Mouse (Mus musculus): Measurements from ENCODE around the gene Nav2. TPM values are rescaled to one million over a fixed set of nuclear protein-coding genes. Genes with fewer than 3 reads are reported as not detected.

Nav2 gene
- polyA plus RNA-seq, 1 experiment from 2014 or later = 7.5 TPM

DNA sequence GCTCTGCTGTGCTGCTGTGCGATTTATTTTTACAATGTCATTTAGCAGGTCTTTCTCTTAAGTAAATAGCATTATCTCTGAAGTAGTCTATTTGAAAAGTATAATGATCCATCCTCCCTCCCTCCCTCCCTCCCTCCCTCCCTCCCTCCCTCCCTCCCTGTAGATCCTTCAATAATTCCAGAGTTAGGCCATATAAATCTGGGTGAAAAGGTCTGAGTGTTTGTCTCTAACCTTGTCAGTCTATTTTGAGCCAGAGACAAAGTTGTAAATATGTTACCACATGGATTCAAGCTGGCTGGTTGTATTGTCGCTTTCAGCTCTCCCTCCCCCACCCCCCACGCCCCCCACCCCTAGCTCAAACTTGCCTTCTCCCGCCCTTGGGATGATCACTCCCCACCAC is 619.4 kb downstream of the Nav2 start:
- peaks cover 22% of the 10 kb centered on the region for H3K4me1 ChIP-seq (ENCODE audit: control insufficient read depth, insufficient read depth, low read length)
- no peaks in the 10 kb centered on the region for H3K36me3 ChIP-seq (ENCODE audit: control insufficient read depth, insufficient read depth, low read length)
- WGBS = 14% methylated on average over 4 of the region's 4 CpGs
- no peak overlapping the region; the same call in 1 of the 2 replicates for H3K27ac ChIP-seq (replicated peaks; ENCODE audit: low read depth, low read length)
- H3K9me3 ChIP-seq (ENCODE audit: control insufficient read depth, low read length) = no peaks in the 10 kb centered on the region
- H3K9ac ChIP-seq (ENCODE audit: low read length) = no peak overlapping the region
- no peak overlapping the region for H3K4me2 ChIP-seq (ENCODE audit: low read depth, severe bottlenecking)
- H3K4me3 ChIP-seq (ENCODE audit: low read depth, low read length) = no peak overlapping the region
- no peak for ATAC-seq (ENCODE audit: insufficient number of reproducible peaks, low FRiP score, low TSS enrichment, low read depth)
- no peaks in the 10 kb centered on the region for H3K27me3 ChIP-seq (ENCODE audit: control insufficient read depth, insufficient read depth, low read length)
- DNase-seq (ENCODE audit: low spot score) = no peak

DNA sequence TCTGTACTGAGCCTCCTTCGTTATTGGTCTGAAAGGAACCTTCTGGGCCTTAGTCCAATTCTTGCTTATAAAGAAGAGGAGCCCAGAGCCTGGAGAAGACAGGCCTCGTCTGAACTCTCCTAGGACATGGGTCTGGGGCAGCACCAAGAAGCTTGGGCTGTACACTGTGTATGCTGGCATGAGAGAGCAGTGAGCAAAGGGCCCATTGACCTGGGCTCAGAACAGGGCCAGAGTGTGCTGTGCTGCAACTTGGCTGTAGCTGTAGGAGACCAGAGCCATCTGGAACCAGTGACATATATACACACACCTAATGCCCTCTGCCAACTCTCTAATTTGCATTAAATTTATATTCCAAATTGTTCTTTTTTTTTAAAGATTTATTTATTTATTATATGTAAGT is 621.0 kb downstream of the Nav2 start:
- Histone ChIP-seq H3K4me3 (ENCODE audit: low read depth, low read length) (no peak overlapping the region), H3K4me2 (ENCODE audit: low read depth, severe bottlenecking) (no peak overlapping the region), H3K9ac (ENCODE audit: low read length) (no peak overlapping the region), H3K27me3 (ENCODE audit: control insufficient read depth, insufficient read depth, low read length) (no peaks in the 10 kb centered on the region), H3K36me3 (ENCODE audit: control insufficient read depth, insufficient read depth, low read length) (no peaks in the 10 kb centered on the region), H3K9me3 (ENCODE audit: control insufficient read depth, low read length) (no peaks in the 10 kb centered on the region), H3K27ac (replicated peaks; ENCODE audit: low read depth, low read length) (no peak overlapping the region), H3K4me1 (ENCODE audit: control insufficient read depth, insufficient read depth, low read length) (peaks cover 12% of the 10 kb centered on the region)
- ATAC-seq (ENCODE audit: insufficient number of reproducible peaks, low FRiP score, low TSS enrichment, low read depth) = no peak
- DNase-seq (ENCODE audit: low spot score) = no peak
- WGBS = 90% methylated on average over 2 of the region's 2 CpGs

DNA sequence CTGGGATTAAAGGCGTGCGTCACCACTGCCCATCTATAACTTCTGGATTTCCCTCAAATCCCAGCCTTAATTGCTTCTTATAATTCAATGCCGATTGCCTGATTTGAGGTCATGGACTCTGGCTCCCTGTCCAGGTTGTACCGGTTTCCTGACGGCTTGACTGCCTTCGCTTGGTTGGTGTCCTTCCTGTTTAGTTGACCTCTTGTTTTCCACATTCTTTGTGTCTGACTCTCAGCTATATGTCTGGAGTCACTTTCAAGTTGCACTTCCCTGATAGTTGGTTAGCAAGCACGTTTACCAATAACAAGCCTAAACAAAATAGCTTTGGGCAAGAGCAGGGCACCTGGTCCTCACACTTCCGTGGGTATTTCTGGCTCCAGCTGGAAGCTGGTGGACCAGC is 625.1 kb downstream of the Nav2 start:
- H3K9ac ChIP-seq (ENCODE audit: low read length) = no peak overlapping the region
- H3K27me3 ChIP-seq (ENCODE audit: control insufficient read depth, insufficient read depth, low read length) = no peaks in the 10 kb centered on the region
- H3K4me1 ChIP-seq (ENCODE audit: control insufficient read depth, insufficient read depth, low read length) = no peaks in the 10 kb centered on the region
- DNase-seq (ENCODE audit: low spot score) = no peak
- H3K27ac ChIP-seq (replicated peaks; ENCODE audit: low read depth, low read length) = no peak overlapping the region
- WGBS = 78% methylated on average over 8 of the region's 8 CpGs
- no peaks in the 10 kb centered on the region for H3K36me3 ChIP-seq (ENCODE audit: control insufficient read depth, insufficient read depth, low read length)
- ATAC-seq (ENCODE audit: insufficient number of reproducible peaks, low FRiP score, low TSS enrichment, low read depth) = no peak
- H3K9me3 ChIP-seq (ENCODE audit: control insufficient read depth, low read length) = no peaks in the 10 kb centered on the region
- no peak overlapping the region for H3K4me2 ChIP-seq (ENCODE audit: low read depth, severe bottlenecking)
- H3K4me3 ChIP-seq (ENCODE audit: low read depth, low read length) = no peak overlapping the region

DNA sequence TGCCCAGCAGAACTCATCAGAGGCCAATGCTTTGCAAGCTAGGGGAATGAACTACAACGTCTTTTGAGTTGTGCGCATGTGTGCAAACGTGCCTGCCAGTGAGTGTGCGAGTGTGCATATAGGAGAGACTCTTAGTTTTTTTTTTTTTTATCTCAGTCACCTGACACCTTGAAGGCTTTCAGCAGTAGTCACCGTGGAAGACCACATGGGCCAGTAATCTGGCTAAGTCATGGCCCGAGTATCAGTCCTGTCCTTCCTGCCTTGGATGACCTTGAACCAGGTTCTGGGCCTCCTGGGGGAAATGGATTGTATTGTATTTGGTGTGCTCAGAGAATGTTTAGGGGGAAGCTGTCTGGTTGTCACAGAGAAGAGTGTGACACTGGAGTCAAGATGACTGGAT is 625.7 kb downstream of the Nav2 start:
- no peak overlapping the region for H3K4me3 ChIP-seq (ENCODE audit: low read depth, low read length)
- ATAC-seq (ENCODE audit: insufficient number of reproducible peaks, low FRiP score, low TSS enrichment, low read depth) (no peak), DNase-seq (ENCODE audit: low spot score) (no peak)
- no peak overlapping the region for H3K9ac ChIP-seq (ENCODE audit: low read length)
- H3K27ac ChIP-seq (replicated peaks; ENCODE audit: low read depth, low read length) = no peak overlapping the region
- H3K9me3 ChIP-seq (ENCODE audit: control insufficient read depth, low read length) = no peaks in the 10 kb centered on the region
- no peaks in the 10 kb centered on the region for H3K4me1 ChIP-seq (ENCODE audit: control insufficient read depth, insufficient read depth, low read length)
- no peaks in the 10 kb centered on the region for H3K27me3 ChIP-seq (ENCODE audit: control insufficient read depth, insufficient read depth, low read length)
- H3K36me3 ChIP-seq (ENCODE audit: control insufficient read depth, insufficient read depth, low read length) = no peaks in the 10 kb centered on the region
- 80% methylated on average over 6 of the region's 6 CpGs for WGBS
- no peak overlapping the region for H3K4me2 ChIP-seq (ENCODE audit: low read depth, severe bottlenecking)

DNA sequence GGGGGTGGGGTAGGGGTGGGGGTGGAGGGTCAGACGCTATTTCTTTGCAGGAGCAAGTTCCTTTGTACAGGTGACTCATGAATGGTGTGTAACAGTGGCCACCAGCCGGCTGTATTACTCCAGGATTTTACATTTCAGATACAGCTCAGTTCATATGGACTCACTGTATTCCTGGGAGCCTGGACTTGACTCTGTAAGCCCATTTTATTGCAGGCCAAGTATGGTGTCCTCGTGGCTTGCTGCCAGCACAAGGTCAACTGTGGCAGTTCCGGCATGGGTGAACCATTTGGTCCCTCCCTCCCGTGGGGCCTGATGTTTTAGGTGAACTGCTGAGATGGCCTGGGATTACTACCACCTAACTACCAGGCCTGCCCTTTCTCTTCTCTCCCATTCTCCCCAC is 629.8 kb downstream of the Nav2 start:
- H3K9me3 ChIP-seq (ENCODE audit: control insufficient read depth, low read length) = no peaks in the 10 kb centered on the region
- WGBS = 76% methylated on average over 5 of the region's 5 CpGs
- H3K4me3 ChIP-seq (ENCODE audit: low read depth, low read length) = no peak overlapping the region
- ATAC-seq (ENCODE audit: insufficient number of reproducible peaks, low FRiP score, low TSS enrichment, low read depth) (no peak), DNase-seq (ENCODE audit: low spot score) (no peak)
- no peaks in the 10 kb centered on the region for H3K36me3 ChIP-seq (ENCODE audit: control insufficient read depth, insufficient read depth, low read length)
- H3K27me3 ChIP-seq (ENCODE audit: control insufficient read depth, insufficient read depth, low read length) = no peaks in the 10 kb centered on the region
- H3K4me1 ChIP-seq (ENCODE audit: control insufficient read depth, insufficient read depth, low read length) = no peaks in the 10 kb centered on the region
- H3K27ac ChIP-seq (replicated peaks; ENCODE audit: low read depth, low read length) = no peak overlapping the region
- no peak overlapping the region for H3K4me2 ChIP-seq (ENCODE audit: low read depth, severe bottlenecking)
- H3K9ac ChIP-seq (ENCODE audit: low read length) = no peak overlapping the region

DNA sequence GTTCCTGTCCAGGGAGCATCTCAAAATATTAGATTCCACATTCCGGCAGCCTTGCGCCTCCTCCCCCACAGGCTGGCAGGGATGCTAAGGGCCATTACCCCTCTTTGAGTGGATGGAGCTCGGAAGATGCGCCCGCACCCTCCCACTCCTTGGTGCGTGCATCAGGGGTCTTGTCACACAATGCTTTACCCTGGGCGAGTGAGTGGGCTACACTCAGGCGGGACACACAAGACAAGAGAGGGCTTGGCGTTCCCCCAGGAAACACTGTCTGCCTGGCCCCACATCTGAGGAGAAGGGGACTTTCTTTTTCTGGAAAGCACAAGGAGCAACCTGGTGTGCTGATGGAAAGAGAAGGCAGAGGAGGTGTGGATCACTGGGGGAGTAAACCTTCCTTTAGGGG is 631.7 kb downstream of the Nav2 start:
- no peak overlapping the region for H3K4me2 ChIP-seq (ENCODE audit: low read depth, severe bottlenecking)
- H3K4me1 ChIP-seq (ENCODE audit: control insufficient read depth, insufficient read depth, low read length) = 0 out of 2 replicates have a peak, but pooled peaks cover 4% of the 10 kb centered on the region
- no peak overlapping the region for H3K9ac ChIP-seq (ENCODE audit: low read length)
- DNase-seq (ENCODE audit: low spot score) (no peak), ATAC-seq (ENCODE audit: insufficient number of reproducible peaks, low FRiP score, low TSS enrichment, low read depth) (no peak)
- no peaks in the 10 kb centered on the region for H3K27me3 ChIP-seq (ENCODE audit: control insufficient read depth, insufficient read depth, low read length)
- no peaks in the 10 kb centered on the region for H3K36me3 ChIP-seq (ENCODE audit: control insufficient read depth, insufficient read depth, low read length)
- no peak overlapping the region for H3K4me3 ChIP-seq (ENCODE audit: low read depth, low read length)
- no peaks in the 10 kb centered on the region for H3K9me3 ChIP-seq (ENCODE audit: control insufficient read depth, low read length)
- H3K27ac ChIP-seq (replicated peaks; ENCODE audit: low read depth, low read length) = no peak overlapping the region
- 89% methylated on average over 9 of the region's 9 CpGs for WGBS

DNA sequence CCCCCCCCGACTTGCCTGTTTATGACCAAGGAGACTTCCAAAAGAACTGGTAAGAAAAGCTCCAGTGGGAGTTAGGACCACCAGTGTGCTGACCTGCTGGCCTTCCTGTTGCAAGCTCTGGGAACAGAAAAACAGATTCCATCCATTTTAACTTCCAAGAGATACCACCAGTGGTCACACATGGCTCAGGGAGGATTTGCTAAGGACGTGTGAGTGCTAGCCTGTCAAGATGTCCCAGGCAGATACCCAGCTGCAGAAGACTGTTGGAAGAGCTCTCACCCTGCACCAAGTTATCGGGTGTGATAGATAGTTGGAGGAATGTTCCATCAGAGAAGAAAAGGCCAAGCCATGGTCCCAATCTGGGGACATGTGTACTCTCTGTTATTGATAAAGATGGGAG is 633.6 kb downstream of the Nav2 start:
- Histone ChIP-seq H3K27ac (replicated peaks; ENCODE audit: low read depth, low read length) (no peak overlapping the region), H3K27me3 (ENCODE audit: control insufficient read depth, insufficient read depth, low read length) (no peaks in the 10 kb centered on the region), H3K9me3 (ENCODE audit: control insufficient read depth, low read length) (no peaks in the 10 kb centered on the region), H3K4me1 (ENCODE audit: control insufficient read depth, insufficient read depth, low read length) (0 out of 2 replicates have a peak, but pooled peaks cover 4% of the 10 kb centered on the region), H3K4me3 (ENCODE audit: low read depth, low read length) (no peak overlapping the region), H3K36me3 (ENCODE audit: control insufficient read depth, insufficient read depth, low read length) (no peaks in the 10 kb centered on the region), H3K9ac (ENCODE audit: low read length) (no peak overlapping the region), H3K4me2 (ENCODE audit: low read depth, severe bottlenecking) (no peak overlapping the region)
- no peak for ATAC-seq (ENCODE audit: insufficient number of reproducible peaks, low FRiP score, low TSS enrichment, low read depth)
- 78% methylated on average over 3 of the region's 3 CpGs for WGBS
- no peak for DNase-seq (ENCODE audit: low spot score)

DNA sequence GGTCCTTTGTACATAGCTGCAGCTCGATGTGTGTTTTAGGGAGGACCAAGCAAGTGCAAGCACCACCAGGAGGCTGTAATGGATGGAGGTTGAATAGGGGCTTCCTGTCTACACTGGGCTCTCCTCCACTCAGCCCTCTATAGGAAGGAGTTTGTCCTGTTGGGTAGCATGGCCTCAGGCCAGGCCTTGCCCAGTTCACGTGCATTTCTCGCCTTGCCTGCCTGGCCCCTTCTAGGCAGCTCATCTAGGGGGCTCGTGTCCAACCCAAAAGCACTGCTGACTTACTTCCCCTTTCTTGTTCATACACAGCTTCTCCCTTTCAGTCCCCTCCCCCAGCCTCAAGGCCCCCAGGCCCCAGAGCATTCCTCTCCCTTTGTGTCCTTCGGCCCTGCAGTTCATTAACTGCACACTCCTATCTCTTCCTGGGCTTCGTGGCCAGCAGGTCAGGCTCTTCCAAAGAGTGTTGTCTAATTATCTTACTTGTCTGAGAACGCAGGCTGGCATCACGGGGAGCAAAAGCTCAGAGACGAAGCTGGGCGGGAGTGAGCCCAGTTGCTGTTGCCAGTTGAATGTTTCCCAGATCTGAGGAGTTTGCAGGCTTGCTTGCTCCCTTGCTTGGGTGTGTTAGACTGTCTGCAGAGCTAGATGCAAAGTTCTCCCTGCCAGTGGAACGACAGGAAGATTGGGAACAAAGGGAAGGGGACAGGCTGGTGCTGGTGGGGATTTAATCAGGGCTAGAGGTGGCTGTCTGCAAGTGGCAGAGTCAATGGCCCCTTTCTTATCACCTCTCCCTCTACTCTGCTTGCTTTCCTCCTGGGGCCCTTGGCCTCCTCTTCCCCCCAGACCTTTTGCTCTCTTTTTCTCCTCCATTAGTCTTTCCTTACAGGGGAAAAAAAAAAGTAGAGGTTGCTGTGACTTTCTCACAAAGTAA is 636.5 kb downstream of the Nav2 start:
- Histone ChIP-seq H3K4me3 (ENCODE audit: low read depth, low read length) (no peak overlapping the region), H3K9me3 (ENCODE audit: control insufficient read depth, low read length) (no peaks in the 10 kb centered on the region), H3K27me3 (ENCODE audit: control insufficient read depth, insufficient read depth, low read length) (no peaks in the 10 kb centered on the region), H3K27ac (replicated peaks; ENCODE audit: low read depth, low read length) (no peak overlapping the region), H3K9ac (ENCODE audit: low read length) (no peak overlapping the region), H3K4me1 (ENCODE audit: control insufficient read depth, insufficient read depth, low read length) (0 out of 2 replicates have a peak, but pooled peaks cover 4% of the 10 kb centered on the region), H3K4me2 (ENCODE audit: low read depth, severe bottlenecking) (no peak overlapping the region), H3K36me3 (ENCODE audit: control insufficient read depth, insufficient read depth, low read length) (no peaks in the 10 kb centered on the region)
- WGBS = 31% methylated on average over 11 of the region's 11 CpGs
- DNase-seq (ENCODE audit: low spot score) = no peak
- no peak for ATAC-seq (ENCODE audit: insufficient number of reproducible peaks, low FRiP score, low TSS enrichment, low read depth)
